Mouse (Mus musculus) heart, embryonic 16.5 days (tissue): Measurements from ENCODE around the gene Acbd6. TPM values are rescaled to one million over a fixed set of nuclear protein-coding genes. Genes with fewer than 3 reads are reported as not detected.

ENCODE experiments used
- ATAC-seq: fragments of 200-750 bp; cut with Nextera tagmentation; replicated peaks from 2 replicates; pipeline ENCODE4 v1.8.0; 2017; ENCODE audit warnings: moderate number of reproducible peaks; ENCODE audit not compliant: insufficient read depth, low FRiP score; ENCODE audit errors: extremely low read depth
- H3K27ac ChIP-seq: fragments of 300-500 bp; sonication (generic); 2 replicates; pipeline ENCODE4 v1.5.1; 2014; ENCODE audit warnings: mild to moderate bottlenecking, low read length, control low read depth, moderate library complexity
- H3K27me3 ChIP-seq: fragments of 300-500 bp; sonication (generic); 2 replicates; pipeline ENCODE4 v1.6.1; 2014; ENCODE audit warnings: low read length, mixed read lengths; ENCODE audit not compliant: control insufficient read depth, insufficient read depth
- H3K36me3 ChIP-seq: fragments of 300-500 bp; sonication (generic); 2 replicates; pipeline ENCODE4 v1.6.1; 2014; ENCODE audit not compliant: control insufficient read depth, insufficient read depth
- H3K4me1 ChIP-seq: fragments of 300-500 bp; sonication (generic); 2 replicates; pipeline ENCODE4 v1.6.1; 2014; ENCODE audit warnings: low read length, mixed read lengths; ENCODE audit not compliant: control insufficient read depth, insufficient read depth
- H3K4me2 ChIP-seq: fragments of 300-500 bp; sonication (generic); 2 replicates; pipeline ENCODE4 v1.6.1; 2014; ENCODE audit warnings: low read depth, mild to moderate bottlenecking, control low read depth, low read length
- H3K4me3 ChIP-seq: fragments of 300-500 bp; sonication (generic); 2 replicates; pipeline ENCODE4 v1.5.1; 2014; ENCODE audit warnings: mild to moderate bottlenecking, control low read depth, low read length
- H3K9ac ChIP-seq: fragments of 300-500 bp; sonication (generic); 2 replicates; pipeline ENCODE4 v1.6.1; 2014; ENCODE audit warnings: low read length, control low read depth
- H3K9me3 ChIP-seq: fragments of 300-500 bp; sonication (generic); replicated peaks from 2 replicates; pipeline ENCODE4 v1.6.1; 2016; ENCODE audit warnings: low read length; ENCODE audit not compliant: control insufficient read depth
- WGBS: fragments of 180-500 bp; shearing (Covaris S2); extraction: QIAGEN DNeasy Blood & Tissue Kit; methylation state at CpG from one replicate; pipeline ENCODE4 v1.1.7; 2014; 5-methylcytosine and 5-hydroxymethylcytosine counted together
- polyA plus RNA-seq: library from polyadenylated mRNA; unstranded; fragments of >200 nt; fragmentation: Nextera tagmentation; extraction: Ambion mirVana; gene quantifications from 2 replicates; pipeline ENCODE4 v1.2.1, GENCODE M21; 2015

Acbd6 gene
- polyA plus RNA-seq, 1 experiment from 2014 or later: 55.4 TPM

DNA sequence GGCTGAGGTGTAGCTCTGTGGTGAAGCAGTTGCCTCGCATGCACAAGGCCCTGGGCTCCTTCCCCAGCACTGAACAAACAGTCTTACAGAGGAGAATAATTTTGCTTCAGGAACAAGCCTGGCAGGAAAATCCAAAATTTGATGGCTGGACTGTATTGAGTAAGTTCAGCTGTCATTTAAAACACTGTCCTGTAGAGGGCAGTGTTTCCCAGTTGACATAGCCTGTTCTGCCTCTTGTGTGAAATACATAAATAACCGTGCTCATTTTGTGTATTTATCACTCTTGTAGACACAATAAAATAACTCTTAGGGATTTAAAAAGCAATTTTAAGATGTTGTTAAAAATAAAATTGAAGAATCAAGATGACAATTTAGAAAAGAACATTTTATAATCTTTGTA is 18.5 kb downstream of the Acbd6 start:
- WGBS: 18% methylated on average over 2 of the region's 2 CpGs
- Histone ChIP-seq H3K27ac (no peak overlapping the region), H3K4me3 (no peak overlapping the region), H3K36me3 (0 out of 2 replicates have a peak, but pooled peaks cover 2% of the 10 kb centered on the region), H3K4me1 (no peaks in the 10 kb centered on the region), H3K9ac (no peak overlapping the region), H3K9me3 (no peaks in the 10 kb centered on the region), H3K4me2 (no peak overlapping the region), H3K27me3 (no peaks in the 10 kb centered on the region)
- ATAC-seq: no peak

DNA sequence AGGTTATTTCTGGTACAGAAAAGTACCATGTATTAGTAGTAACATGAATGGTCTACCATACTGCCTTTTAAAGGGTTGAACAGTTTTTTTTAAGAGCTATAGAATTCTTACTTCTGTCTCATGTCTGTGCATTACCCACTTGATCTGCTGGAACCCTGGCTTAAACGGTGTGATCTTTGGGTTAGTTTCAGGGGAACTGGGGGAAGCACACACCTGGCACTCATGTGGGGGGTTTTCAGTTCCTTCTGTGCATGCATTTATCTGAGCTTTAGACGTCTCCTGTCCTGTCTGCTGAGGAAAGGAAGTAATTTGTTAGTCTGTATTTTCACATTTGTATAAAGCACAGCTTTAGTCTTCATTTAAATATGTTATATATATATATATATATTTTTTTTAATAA is 19.4 kb downstream of the Acbd6 start:
- no peak overlapping the region for H3K27ac ChIP-seq
- no peak overlapping the region for H3K9ac ChIP-seq
- H3K4me1 ChIP-seq: no peaks in the 10 kb centered on the region
- no peak overlapping the region for H3K4me3 ChIP-seq
- no peaks in the 10 kb centered on the region for H3K27me3 ChIP-seq
- no peak overlapping the region for H3K4me2 ChIP-seq
- no peak for ATAC-seq
- no peaks in the 10 kb centered on the region for H3K9me3 ChIP-seq
- WGBS: 78% methylated on average over 2 of the region's 2 CpGs
- 0 out of 2 replicates have a peak, but pooled peaks cover 2% of the 10 kb centered on the region for H3K36me3 ChIP-seq

DNA sequence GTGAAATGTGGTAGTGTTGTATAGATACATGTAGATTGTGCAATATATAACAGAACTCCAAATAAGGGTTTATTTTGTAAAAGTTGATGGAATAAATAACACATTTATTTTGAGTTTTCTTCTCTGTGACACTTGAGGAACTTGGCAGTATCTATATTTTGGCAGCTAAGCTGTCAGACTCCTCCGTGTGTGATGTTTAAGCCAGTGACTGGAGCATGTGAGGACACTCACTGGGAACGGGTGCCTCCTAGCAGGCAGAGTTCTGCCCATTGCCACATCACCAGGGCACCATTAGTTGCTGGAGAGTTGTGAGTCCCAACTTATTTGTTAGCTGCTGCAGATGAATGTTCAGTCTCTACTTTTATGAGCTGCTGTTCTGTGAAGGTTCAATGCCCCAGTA is 30.0 kb downstream of the Acbd6 start:
- H3K4me2 ChIP-seq: no peak overlapping the region

DNA sequence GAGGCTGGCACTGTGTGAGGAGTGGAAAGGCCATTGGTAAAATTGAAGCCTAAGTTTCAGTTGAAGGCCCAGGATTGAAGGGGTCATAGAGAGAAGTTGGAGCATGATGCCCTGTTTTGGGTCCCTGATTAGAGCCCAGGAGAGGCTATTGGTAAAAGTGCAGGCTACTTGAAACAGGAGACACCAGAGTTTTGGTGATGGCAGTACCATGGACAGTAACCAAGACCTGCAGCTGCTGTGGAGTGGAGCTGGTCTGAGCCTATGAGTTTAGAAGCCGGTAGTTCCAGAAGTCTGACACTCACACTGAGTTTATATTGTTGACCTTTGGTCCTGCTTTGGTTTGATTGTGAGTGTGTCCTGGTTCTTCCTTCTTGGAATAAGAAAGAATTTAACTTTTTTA is 36.2 kb downstream of the Acbd6 start:
- no peaks in the 10 kb centered on the region for H3K9me3 ChIP-seq
- H3K36me3 ChIP-seq: no peaks in the 10 kb centered on the region
- WGBS: 38% methylated on average over 1 of the region's 1 CpGs
- no peak overlapping the region for H3K4me2 ChIP-seq
- ATAC-seq: no peak
- H3K27ac ChIP-seq: no peak overlapping the region
- H3K9ac ChIP-seq: no peak overlapping the region
- H3K4me3 ChIP-seq: no peak overlapping the region
- H3K4me1 ChIP-seq: no peaks in the 10 kb centered on the region
- no peaks in the 10 kb centered on the region for H3K27me3 ChIP-seq

More for the DNA sequence above, 30.0 kb downstream of the Acbd6 start:
- no peaks in the 10 kb centered on the region for H3K27me3 ChIP-seq
- H3K9me3 ChIP-seq: no peaks in the 10 kb centered on the region
- no peak overlapping the region for H3K4me3 ChIP-seq
- 74% methylated on average over 2 of the region's 2 CpGs for WGBS
- no peak for ATAC-seq
- H3K9ac ChIP-seq: no peak overlapping the region
- H3K36me3 ChIP-seq: peaks cover 2% of the 10 kb centered on the region; the same call in 1 of the 2 replicates
- no peaks in the 10 kb centered on the region for H3K4me1 ChIP-seq
- no peak overlapping the region for H3K27ac ChIP-seq

DNA sequence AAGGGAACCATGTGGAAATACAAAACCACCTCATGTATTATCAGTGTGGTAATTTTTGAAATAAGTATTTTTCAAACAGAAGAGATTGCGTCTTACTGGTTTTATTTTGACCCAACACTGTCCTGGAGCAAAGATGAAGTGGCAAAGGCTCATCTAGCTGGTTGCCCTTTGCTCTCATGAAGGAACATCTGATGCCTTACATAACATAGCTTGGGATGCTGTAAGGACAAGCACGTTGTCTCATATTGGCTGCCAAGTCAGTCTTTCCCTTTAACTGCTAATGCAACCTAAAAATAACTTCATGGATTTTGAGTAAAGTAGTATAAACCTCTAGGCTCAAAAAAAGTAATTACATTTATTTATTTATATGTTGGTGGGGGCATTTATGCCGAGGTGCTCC is 38.7 kb downstream of the Acbd6 start:
- H3K36me3 ChIP-seq: no peaks in the 10 kb centered on the region
- no peak overlapping the region for H3K4me2 ChIP-seq
- no peaks in the 10 kb centered on the region for H3K9me3 ChIP-seq
- H3K4me1 ChIP-seq: no peaks in the 10 kb centered on the region
- H3K27me3 ChIP-seq: no peaks in the 10 kb centered on the region
- ATAC-seq: no peak
- H3K27ac ChIP-seq: no peak overlapping the region
- WGBS: 84% methylated on average over 3 of the region's 3 CpGs
- no peak overlapping the region for H3K4me3 ChIP-seq
- H3K9ac ChIP-seq: no peak overlapping the region

- H3K9ac ChIP-seq: no peak overlapping the region
- no peak for ATAC-seq
- H3K4me2 ChIP-seq: no peak overlapping the region
- H3K4me1 ChIP-seq: no peaks in the 10 kb centered on the region
- H3K27ac ChIP-seq: no peak overlapping the region
- no peaks in the 10 kb centered on the region for H3K36me3 ChIP-seq
- WGBS: 73% methylated on average over 1 of the region's 1 CpGs
- H3K9me3 ChIP-seq: no peaks in the 10 kb centered on the region
- no peak overlapping the region for H3K4me3 ChIP-seq
- no peaks in the 10 kb centered on the region for H3K27me3 ChIP-seq
These were observed 46.8 kb downstream of the Acbd6 start for GRCm38 (mm10) chr1:155604706-155605105.

DNA sequence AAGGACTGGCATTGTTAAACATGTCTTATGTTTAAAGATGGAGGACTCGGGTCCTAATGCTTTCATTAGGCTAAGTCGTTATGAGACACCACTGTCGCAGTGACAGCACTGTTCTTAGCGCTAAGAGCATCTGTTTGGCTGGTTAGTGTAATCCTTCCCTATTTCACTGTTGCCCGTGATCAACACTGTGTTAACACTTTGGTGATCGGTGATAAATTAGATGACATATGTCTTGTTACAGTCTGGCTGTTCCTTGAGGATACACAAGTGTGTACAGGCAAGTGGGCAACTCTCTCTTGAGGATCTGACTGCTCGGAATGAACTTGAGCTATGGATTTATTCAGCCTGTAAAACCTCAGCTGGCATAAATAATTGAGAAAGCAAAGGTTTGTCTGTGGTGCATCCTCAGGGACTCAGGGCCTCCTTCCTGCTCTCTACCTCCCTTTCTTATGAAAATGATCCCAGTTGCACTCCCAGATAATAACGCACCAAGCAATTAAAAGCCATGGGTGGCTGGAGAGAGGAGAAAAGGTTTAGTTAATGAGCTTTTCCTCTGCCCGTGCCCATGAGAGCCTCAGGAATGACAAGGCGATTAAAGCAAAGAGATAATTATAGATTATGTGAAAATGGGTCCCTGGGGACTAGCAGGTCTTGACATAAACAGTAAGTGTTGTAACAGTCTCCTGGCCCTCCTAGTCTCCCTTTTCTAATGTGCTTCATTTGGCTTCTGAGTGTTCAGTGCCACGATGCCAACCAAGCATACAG is 47.7 kb downstream of the Acbd6 start:
- no peaks in the 10 kb centered on the region for H3K27me3 ChIP-seq
- WGBS: 56% methylated on average over 11 of the region's 11 CpGs
- H3K9ac ChIP-seq: no peak overlapping the region
- no peaks in the 10 kb centered on the region for H3K9me3 ChIP-seq
- no peaks in the 10 kb centered on the region for H3K36me3 ChIP-seq
- no peak overlapping the region for H3K4me2 ChIP-seq
- no peaks in the 10 kb centered on the region for H3K4me1 ChIP-seq
- no peak for ATAC-seq
- H3K27ac ChIP-seq: no peak overlapping the region
- H3K4me3 ChIP-seq: no peak overlapping the region

DNA sequence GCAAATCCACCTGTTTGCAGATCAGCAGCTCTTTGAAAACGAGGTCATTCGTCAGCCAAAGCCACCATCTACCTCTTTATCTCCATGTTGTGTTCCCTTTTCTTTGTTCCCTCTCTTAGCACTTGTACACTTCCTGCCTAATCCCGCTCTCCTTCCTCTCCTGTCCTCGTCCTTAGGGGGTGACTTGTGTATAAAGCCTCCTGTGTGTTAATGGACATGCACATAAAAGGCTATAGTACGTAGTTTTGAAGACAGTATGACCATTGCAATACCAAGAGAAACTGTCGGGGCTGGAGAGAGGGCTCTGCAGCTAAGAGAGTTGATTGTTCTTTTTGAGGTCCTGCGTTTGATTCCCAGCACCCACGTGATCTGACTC is 48.2 kb downstream of the Acbd6 start:
- no peaks in the 10 kb centered on the region for H3K4me1 ChIP-seq
- no peak for ATAC-seq
- no peak overlapping the region for H3K4me3 ChIP-seq
- no peak overlapping the region for H3K27ac ChIP-seq
- no peaks in the 10 kb centered on the region for H3K27me3 ChIP-seq
- no peaks in the 10 kb centered on the region for H3K36me3 ChIP-seq
- 75% methylated on average over 8 of the region's 8 CpGs for WGBS
- no peaks in the 10 kb centered on the region for H3K9me3 ChIP-seq
- no peak overlapping the region for H3K4me2 ChIP-seq
- H3K9ac ChIP-seq: no peak overlapping the region

- Histone ChIP-seq H3K9me3 (no peaks in the 10 kb centered on the region), H3K36me3 (no peaks in the 10 kb centered on the region), H3K27me3 (no peaks in the 10 kb centered on the region), H3K4me1 (no peaks in the 10 kb centered on the region), H3K9ac (no peak overlapping the region), H3K27ac (no peak overlapping the region), H3K4me3 (no peak overlapping the region), H3K4me2 (no peak overlapping the region)
- WGBS: 57% methylated on average over 4 of the region's 4 CpGs
- ATAC-seq: no peak
These were observed 50.6 kb downstream of the Acbd6 start for GRCm38 (mm10) chr1:155608524-155608923.
